8 mouse cellular contexts compared by ENCODE assay signal in genomic region chr19:10603660-10604523, GRCm38 (mm10). TPM values are rescaled to one million over a fixed set of nuclear protein-coding genes. Genes with fewer than 3 reads are reported as not detected.
A peak's percentile ranks its signal among the peaks of the same experiment; 100 is the strongest.
DNase-seq lines count a peak whose midpoint lies in the region; ATAC-seq and TF ChIP-seq lines count a peak whose summit lies in the region.

No protein-coding gene starts in this region.

- 90% methylated on average over 18 of the region's 18 CpGs for WGBS in forebrain, embryonic 10.5 days
- WGBS in forebrain, embryonic 11.5 days, result 85% methylated on average over 18 of the region's 18 CpGs
- WGBS in heart, embryonic 14.5 days, result 77% methylated on average over 18 of the region's 18 CpGs
- WGBS in stomach, embryonic 16.5 days, result 79% methylated on average over 18 of the region's 18 CpGs

- no peak for TF ChIP-seq RAD21 in CH12.LX (IDR thresholded peaks at IDR 0.05; ENCODE audit: low read depth, low read length)

- 0 out of 2 replicates have a peak, but pooled peaks have one; percentile 16 for TF ChIP-seq POLR2A in CH12.LX (IDR thresholded peaks at IDR 0.05; ENCODE audit: low read depth, low read length)

- TF ChIP-seq CTCF in CH12.LX (conservative IDR thresholded peaks at IDR 0.05 in 1 of 2, IDR thresholded peaks at IDR 0.05 in 1 of 2; ENCODE audit: low read depth in 2 of 2, low read length in 2 of 2), result peak in 1 of 2 experiments; percentile 10; a peak in 1 of 4 replicates

- in situ Hi-C loops in CH12.LX (cut with MboI; ENCODE audit: low pct_ligation_motif_present, low pct_unique_long_range_greater_than_20kb, low sequenced_read_pairs), result loop anchor here (5.0 kb wide), 1 partner anchor 42 kb away; no protein-coding TSS in a partner anchor

- ATAC-seq in forebrain, embryonic 11.5 days (replicated peaks; ENCODE audit: low FRiP score), result no peak
- ATAC-seq in heart, embryonic 14.5 days (ENCODE audit: insufficient number of reproducible peaks, insufficient read depth, low FRiP score, low read depth), result no peak
- no peak for ATAC-seq in stomach, embryonic 16.5 days (ENCODE audit: insufficient read depth, low FRiP score)

- TF ChIP-seq EP300 in CH12.LX (IDR thresholded peaks at IDR 0.05; ENCODE audit: low read length), result no peak

- H3K36me3 ChIP-seq in forebrain, embryonic 10.5 days (replicated peaks), result peaks cover 40% of the 10 kb centered on the region
- H3K36me3 ChIP-seq in forebrain, embryonic 11.5 days (ENCODE audit: control insufficient read depth, insufficient read depth, low read length), result peaks cover 10% of the 10 kb centered on the region; the same call in 1 of the 2 replicates
- H3K36me3 ChIP-seq in CH12.LX (replicated peaks in 1 of 2; ENCODE audit: control insufficient read depth in 1 of 2, insufficient read depth in 1 of 2, low read length in 1 of 2), result peaks cover 23 to 42% of the 10 kb centered on the region in 2 experiments
- H3K36me3 ChIP-seq in heart, embryonic 14.5 days (ENCODE audit: control insufficient read depth, insufficient read depth, low read length), result peaks cover 23% of the 10 kb centered on the region
- 0 out of 2 replicates have a peak, but pooled peaks cover 3% of the 10 kb centered on the region for H3K36me3 ChIP-seq in stomach, embryonic 16.5 days (ENCODE audit: control insufficient read depth, insufficient read depth, low read length)

- no peak for DNase-seq in forebrain, embryonic 10.5 days (ENCODE audit: extremely low spot score, low spot score)
- no peak for DNase-seq in forebrain, embryonic 11.5 days (ENCODE audit: low spot score)
- no peak for DNase-seq in CH12.LX (ENCODE audit: extremely low read depth)
- peak; percentile 44 to 67 for DNase-seq in kidney, postnatal 4 days
- DNase-seq in spleen, postnatal 14 days (ENCODE audit: low spot score in 2 of 2), result no peak
- no peak for DNase-seq in adrenal gland, adult 18-20 months (ENCODE audit: low spot score in 2 of 2)

- dilution Hi-C loops in CH12.LX (cut with MboI; ENCODE audit: extremely low pct_ligation_motif_present, extremely low pct_unique_long_range_greater_than_20kb, low sequenced_read_pairs), result no loop called here

- no peak overlapping the region for H3K4me2 ChIP-seq in forebrain, embryonic 11.5 days (ENCODE audit: low read depth, low read length, severe bottlenecking)
- peak overlapping the region; percentile 85 for H3K4me2 ChIP-seq in CH12.LX (ENCODE audit: insufficient read depth, low read depth, poor library complexity, severe bottlenecking)
- H3K4me2 ChIP-seq in heart, embryonic 14.5 days (ENCODE audit: low read length), result no peak overlapping the region
- peak overlapping the region; percentile 77 for H3K4me2 ChIP-seq in stomach, embryonic 16.5 days (ENCODE audit: low read depth, low read length)

- peaks cover 54% of the 10 kb centered on the region for H3K4me1 ChIP-seq in forebrain, embryonic 10.5 days
- H3K4me1 ChIP-seq in forebrain, embryonic 11.5 days (replicated peaks; ENCODE audit: control insufficient read depth, insufficient read depth, low read length), result peaks cover 12% of the 10 kb centered on the region
- peaks cover 13 to 70% of the 10 kb centered on the region in 2 experiments for H3K4me1 ChIP-seq in CH12.LX (ENCODE audit: control insufficient read depth in 1 of 2, insufficient read depth in 2 of 2)
- H3K4me1 ChIP-seq in heart, embryonic 14.5 days (ENCODE audit: control insufficient read depth in 2 of 2, insufficient read depth in 2 of 2, low read length in 2 of 2), result peaks cover 16 to 39% of the 10 kb centered on the region in 2 experiments
- H3K4me1 ChIP-seq in stomach, embryonic 16.5 days (ENCODE audit: control insufficient read depth, insufficient read depth, low read length), result peaks cover 19% of the 10 kb centered on the region

- peak overlapping the region; percentile 98 for H3K4me3 ChIP-seq in forebrain, embryonic 10.5 days
- no peak overlapping the region for H3K4me3 ChIP-seq in forebrain, embryonic 11.5 days (ENCODE audit: low read depth, low read length)
- H3K4me3 ChIP-seq in CH12.LX (replicated peaks in 1 of 3; ENCODE audit: low read depth in 2 of 3, low read length in 2 of 3, poor library complexity in 1 of 3), result peak overlapping the region in 2 of 3 experiments; percentile 10 to 98
- H3K4me3 ChIP-seq in heart, embryonic 14.5 days (ENCODE audit: control insufficient read depth in 1 of 2, insufficient read depth in 1 of 2, low read depth in 1 of 2, low read length in 2 of 2), result no peak overlapping the region
- 0 out of 2 replicates have a peak overlapping the region, but pooled peaks have one; percentile 9 for H3K4me3 ChIP-seq in stomach, embryonic 16.5 days (replicated peaks; ENCODE audit: low read length)

- peak overlapping the region; percentile 96 for H3K27ac ChIP-seq in forebrain, embryonic 10.5 days
- no peak overlapping the region for H3K27ac ChIP-seq in forebrain, embryonic 11.5 days (ENCODE audit: low read depth, low read length)
- H3K27ac ChIP-seq in CH12.LX (ENCODE audit: insufficient read depth, low read depth), result peak overlapping the region; percentile 73
- no peak overlapping the region; a peak in 1 of 4 replicates for H3K27ac ChIP-seq in heart, embryonic 14.5 days (replicated peaks in 1 of 2; ENCODE audit: control insufficient read depth in 1 of 2, insufficient read depth in 1 of 2, low read depth in 2 of 2, low read length in 2 of 2)
- 0 out of 2 replicates have a peak overlapping the region, but pooled peaks have one; percentile 96 for H3K27ac ChIP-seq in stomach, embryonic 16.5 days (ENCODE audit: low read length)

- H3K9me3 ChIP-seq in forebrain, embryonic 10.5 days, result no peaks in the 10 kb centered on the region
- no peaks in the 10 kb centered on the region for H3K9me3 ChIP-seq in forebrain, embryonic 11.5 days (ENCODE audit: control insufficient read depth, low read length)
- H3K9me3 ChIP-seq in CH12.LX (replicated peaks; ENCODE audit: low read length), result no peaks in the 10 kb centered on the region
- H3K9me3 ChIP-seq in heart, embryonic 14.5 days (ENCODE audit: control insufficient read depth, low read length), result no peaks in the 10 kb centered on the region
- H3K9me3 ChIP-seq in stomach, embryonic 16.5 days (replicated peaks; ENCODE audit: control insufficient read depth, low read length), result no peaks in the 10 kb centered on the region

- H3K27me3 ChIP-seq in forebrain, embryonic 10.5 days (ENCODE audit: poor library complexity, severe bottlenecking), result no peaks in the 10 kb centered on the region
- no peaks in the 10 kb centered on the region for H3K27me3 ChIP-seq in forebrain, embryonic 11.5 days (ENCODE audit: control insufficient read depth, insufficient read depth, low read length)
- H3K27me3 ChIP-seq in CH12.LX (replicated peaks), result no peaks in the 10 kb centered on the region
- H3K27me3 ChIP-seq in heart, embryonic 14.5 days (ENCODE audit: control insufficient read depth, insufficient read depth, low read length), result no peaks in the 10 kb centered on the region
- no peaks in the 10 kb centered on the region for H3K27me3 ChIP-seq in stomach, embryonic 16.5 days (ENCODE audit: control insufficient read depth, insufficient read depth, low read length)

- peaks cover 33% of the 10 kb centered on the region for H3K79me2 ChIP-seq in CH12.LX (replicated peaks; ENCODE audit: control insufficient read depth, extremely low read depth, insufficient read depth, poor library complexity, severe bottlenecking)

- H3K9ac ChIP-seq in forebrain, embryonic 11.5 days (ENCODE audit: low read length), result no peak overlapping the region
- H3K9ac ChIP-seq in CH12.LX (ENCODE audit: insufficient read depth, low read depth), result peak overlapping the region; percentile 86
- peak overlapping the region; percentile 94; the same call in 1 of the 2 replicates for H3K9ac ChIP-seq in heart, embryonic 14.5 days (ENCODE audit: low read length)
- peak overlapping the region; percentile 99; the same call in 1 of the 2 replicates for H3K9ac ChIP-seq in stomach, embryonic 16.5 days (ENCODE audit: low read length)

RNA-seq across cellular contexts. Expression of gene Ddb1, which starts 1.2 kb away (rescaled TPM):
- polyA plus RNA-seq in forebrain, embryonic 10.5 days (2016; fragmentation: Nextera tagmentation; extraction: Ambion mirVana), result 465 and 471 TPM in 2 replicates
- polyA plus RNA-seq in forebrain, embryonic 11.5 days (2014; fragmentation: Nextera tagmentation; extraction: Ambion mirVana), result 392 and 442 TPM in 2 replicates
- total RNA-seq in CH12.LX (2012; rRNA removed) (319 and 365 TPM in 2 replicates), CH12.LX (2014; rRNA removed) (299 and 311 TPM in 2 replicates)
- polyA plus RNA-seq in CH12.LX (2012; ENCODE audit: insufficient read length, low read depth), result 406 and 451 TPM in 2 replicates
- polyA plus RNA-seq in heart, embryonic 14.5 days (2014; fragmentation: Nextera tagmentation; extraction: Ambion mirVana), result 251 and 258 TPM in 2 replicates
- polyA plus RNA-seq in stomach, embryonic 16.5 days (2015; fragmentation: Nextera tagmentation; extraction: Ambion mirVana), result 317 and 357 TPM in 2 replicates
- 100 to 1,000 TPM; 214 to 303 TPM for total RNA-seq in adrenal gland, adult 18-20 months (2021)

RNA-seq across cellular contexts. Expression of gene Tkfc, which starts 1.6 kb away (rescaled TPM):
- 21.1 and 24.5 TPM in 2 replicates for polyA plus RNA-seq in forebrain, embryonic 10.5 days (2016; fragmentation: Nextera tagmentation; extraction: Ambion mirVana)
- polyA plus RNA-seq in forebrain, embryonic 11.5 days (2014; fragmentation: Nextera tagmentation; extraction: Ambion mirVana), result 26.1 and 29.7 TPM in 2 replicates
- total RNA-seq in CH12.LX (2012; rRNA removed), result 10.0 and 11.0 TPM in 2 replicates
- 2.4 TPM in 2 replicates for total RNA-seq in CH12.LX (2014; rRNA removed)
- 14.9 and 15.0 TPM in 2 replicates for polyA plus RNA-seq in CH12.LX (2012; ENCODE audit: insufficient read length, low read depth)
- 8.6 and 11.2 TPM in 2 replicates for polyA plus RNA-seq in heart, embryonic 14.5 days (2014; fragmentation: Nextera tagmentation; extraction: Ambion mirVana)
- 19.3 and 19.4 TPM in 2 replicates for polyA plus RNA-seq in stomach, embryonic 16.5 days (2015; fragmentation: Nextera tagmentation; extraction: Ambion mirVana)
- 10 to 100 TPM; 19.1 to 20.4 TPM for total RNA-seq in adrenal gland, adult 18-20 months (2021)

RNA-seq across cellular contexts. Expression of gene Tmem138, which starts 26.7 kb away (rescaled TPM):
- 62.4 and 66.2 TPM in 2 replicates for polyA plus RNA-seq in forebrain, embryonic 10.5 days (2016; fragmentation: Nextera tagmentation; extraction: Ambion mirVana)
- 60.2 and 65.8 TPM in 2 replicates for polyA plus RNA-seq in forebrain, embryonic 11.5 days (2014; fragmentation: Nextera tagmentation; extraction: Ambion mirVana)
- total RNA-seq in CH12.LX (2012; rRNA removed), result 14.7 and 15.9 TPM in 2 replicates
- total RNA-seq in CH12.LX (2014; rRNA removed), result 14.0 and 14.1 TPM in 2 replicates
- 25.8 and 30.9 TPM in 2 replicates for polyA plus RNA-seq in CH12.LX (2012; ENCODE audit: insufficient read length, low read depth)
- 26.5 and 27.6 TPM in 2 replicates for polyA plus RNA-seq in heart, embryonic 14.5 days (2014; fragmentation: Nextera tagmentation; extraction: Ambion mirVana)
- 24.6 and 25.0 TPM in 2 replicates for polyA plus RNA-seq in stomach, embryonic 16.5 days (2015; fragmentation: Nextera tagmentation; extraction: Ambion mirVana)
- total RNA-seq in adrenal gland, adult 18-20 months (2021), result 1 to 10 TPM; 7.2 TPM

RNA-seq across cellular contexts. Expression of gene Cyb561a3, which starts 26.9 kb away (rescaled TPM):
- polyA plus RNA-seq in forebrain, embryonic 10.5 days (2016; fragmentation: Nextera tagmentation; extraction: Ambion mirVana), result 15.3 and 16.7 TPM in 2 replicates
- 16.6 and 18.3 TPM in 2 replicates for polyA plus RNA-seq in forebrain, embryonic 11.5 days (2014; fragmentation: Nextera tagmentation; extraction: Ambion mirVana)
- total RNA-seq in CH12.LX (2012; rRNA removed) (137 and 161 TPM in 2 replicates), CH12.LX (2014; rRNA removed) (180 and 211 TPM in 2 replicates)
- polyA plus RNA-seq in CH12.LX (2012; ENCODE audit: insufficient read length, low read depth), result 301 and 327 TPM in 2 replicates
- 19.2 and 19.9 TPM in 2 replicates for polyA plus RNA-seq in heart, embryonic 14.5 days (2014; fragmentation: Nextera tagmentation; extraction: Ambion mirVana)
- polyA plus RNA-seq in stomach, embryonic 16.5 days (2015; fragmentation: Nextera tagmentation; extraction: Ambion mirVana), result 22.6 and 26.4 TPM in 2 replicates
- 10 to 100 TPM; 13.2 to 13.6 TPM for total RNA-seq in adrenal gland, adult 18-20 months (2021)

RNA-seq across cellular contexts. Expression of gene Vwce, which starts 30.1 kb away (rescaled TPM):
- polyA plus RNA-seq in forebrain, embryonic 10.5 days (2016; fragmentation: Nextera tagmentation; extraction: Ambion mirVana), result 0.38 and 0.85 TPM in 2 replicates
- polyA plus RNA-seq in forebrain, embryonic 11.5 days (2014; fragmentation: Nextera tagmentation; extraction: Ambion mirVana), result 0.47 and 0.49 TPM in 2 replicates
- total RNA-seq in CH12.LX (2012; rRNA removed) (0.13 and 0.21 TPM in 2 replicates), CH12.LX (2014; rRNA removed) (0.04 TPM in 1 of 2 replicates, not detected in the other)
- 1.0 and 1.3 TPM in 2 replicates for polyA plus RNA-seq in CH12.LX (2012; ENCODE audit: insufficient read length, low read depth)
- 0.36 and 0.51 TPM in 2 replicates for polyA plus RNA-seq in heart, embryonic 14.5 days (2014; fragmentation: Nextera tagmentation; extraction: Ambion mirVana)
- polyA plus RNA-seq in stomach, embryonic 16.5 days (2015; fragmentation: Nextera tagmentation; extraction: Ambion mirVana), result 1.2 and 2.0 TPM in 2 replicates
- total RNA-seq in adrenal gland, adult 18-20 months (2021), result under 1 TPM; 0.20 to 0.38 TPM

Comparison
In these comparisons a context has a peak if more than half of its experiments do, and no peak if none do; other contexts are left out.
1. H3K27ac ChIP-seq: peak in forebrain, embryonic 10.5 days (single experiment), CH12.LX (single experiment) and stomach, embryonic 16.5 days (single experiment); none in forebrain, embryonic 11.5 days (single experiment) and heart, embryonic 14.5 days (0 of 2).
2. H3K4me3 ChIP-seq: peak in forebrain, embryonic 10.5 days (single experiment), CH12.LX (2 of 3) and stomach, embryonic 16.5 days (single experiment); none in forebrain, embryonic 11.5 days (single experiment) and heart, embryonic 14.5 days (0 of 2).
3. DNase-seq: peak in kidney, postnatal 4 days (2 of 2); none in forebrain, embryonic 10.5 days (single experiment), forebrain, embryonic 11.5 days (single experiment), CH12.LX (single experiment), spleen, postnatal 14 days (0 of 2) and adrenal gland, adult 18-20 months (0 of 2).
4. H3K4me2 ChIP-seq: peak in CH12.LX (single experiment) and stomach, embryonic 16.5 days (single experiment); none in forebrain, embryonic 11.5 days (single experiment) and heart, embryonic 14.5 days (single experiment).